Comparison of ENCODE assay signal across 28 mouse cellular contexts in genomic region chr3:32837847-32838246, GRCm38 (mm10). TPM values are rescaled to one million over a fixed set of nuclear protein-coding genes. Genes with fewer than 3 reads are reported as not detected.
"Had no signal": no experiment of that assay in that cellular context is flagged by ENCODE, and none has a peak within 500 bp of the region (broad histone marks: within the 10 kb centered on the region; RNA-seq: fewer than 3 reads in every experiment).

No protein-coding gene starts in this region.

- ATAC-seq: hindbrain, postnatal 0 days; intestine, embryonic 16.5 days had no signal

- H3K4me2 ChIP-seq: heart, embryonic 11.5 days; heart, embryonic 13.5 days; heart, embryonic 15.5 days; hindbrain, embryonic 13.5 days; hindbrain, embryonic 15.5 days; kidney, embryonic 15.5 days; limb, embryonic 12.5 days; liver, embryonic 11.5 days; liver, embryonic 13.5 days; liver, embryonic 15.5 days had no signal

- H3K27me3 ChIP-seq: heart, embryonic 13.5 days; heart, embryonic 15.5 days; hindbrain, embryonic 13.5 days; hindbrain, embryonic 15.5 days; kidney, embryonic 15.5 days; limb, embryonic 12.5 days; liver, embryonic 13.5 days; liver, embryonic 15.5 days had no signal

- H3K4me1 ChIP-seq: hindbrain, embryonic 13.5 days; hindbrain, embryonic 15.5 days; kidney, embryonic 15.5 days; limb, embryonic 10.5 days; limb, embryonic 12.5 days; liver, embryonic 13.5 days; liver, embryonic 15.5 days had no signal

- H3K36me3 ChIP-seq: liver, embryonic 13.5 days; liver, embryonic 15.5 days had no signal

- H3K4me3 ChIP-seq: heart, embryonic 13.5 days; heart, embryonic 15.5 days; hindbrain, embryonic 13.5 days; hindbrain, embryonic 15.5 days; kidney, embryonic 15.5 days; limb, embryonic 10.5 days; limb, embryonic 12.5 days; liver, embryonic 13.5 days; liver, embryonic 15.5 days had no signal

- H3K9ac ChIP-seq: heart, embryonic 13.5 days; heart, embryonic 15.5 days; hindbrain, embryonic 13.5 days; hindbrain, embryonic 15.5 days; kidney, embryonic 15.5 days; limb, embryonic 12.5 days; liver, embryonic 13.5 days; liver, embryonic 15.5 days had no signal

- H3K27ac ChIP-seq: heart, embryonic 13.5 days; heart, embryonic 15.5 days; hindbrain, embryonic 13.5 days; hindbrain, embryonic 15.5 days; hindbrain, postnatal 0 days; kidney, embryonic 15.5 days; kidney, postnatal 0 days; limb, embryonic 10.5 days; limb, embryonic 12.5 days; liver, embryonic 13.5 days; liver, embryonic 15.5 days had no signal

- H3K9me3 ChIP-seq: heart, embryonic 13.5 days; heart, embryonic 15.5 days; hindbrain, embryonic 13.5 days; hindbrain, embryonic 15.5 days; kidney, embryonic 15.5 days; limb, embryonic 10.5 days; limb, embryonic 12.5 days; liver, embryonic 13.5 days; liver, embryonic 15.5 days had no signal

- DNase-seq: gastrocnemius, postnatal 14 days; gastrocnemius, postnatal 36 days; heart, adult 18-20 months; heart, postnatal 14 days; heart, postnatal 36 days; kidney, adult 11 months; kidney, adult 2 months; kidney, adult 9 months; kidney, postnatal 14 days; kidney, postnatal 36 days; layer of hippocampus, adult 9-11 months; layer of hippocampus, postnatal 36 days; liver; liver, embryonic 13.5 days had no signal

RNA-seq across cellular contexts. Expression of gene Usp13, which starts 20.5 kb away (rescaled TPM):
- total RNA-seq: hematopoietic stem cell, adult 5-6 weeks had no signal
